Mouse (Mus musculus) lung, embryonic 15.5 days (tissue): Measurements from ENCODE around the gene Arl13a. TPM values are rescaled to one million over a fixed set of nuclear protein-coding genes. Genes with fewer than 3 reads are reported as not detected.
"Not testable (repeated sequence)": the region's sequence is repeated elsewhere in the genome, so short reads cannot be mapped to it uniquely, and the experiment has no call there.

Experiments used
- ATAC-seq: fragments of 200-750 bp; cut with Nextera tagmentation; 2 replicates; pipeline ENCODE4 v1.8.0; 2017; ENCODE audit warnings: moderate number of reproducible peaks, borderline replicate concordance; ENCODE audit not compliant: low FRiP score, low TSS enrichment; ENCODE audit errors: extremely low read depth
- H3K27ac ChIP-seq: fragments of 300-500 bp; sonication (generic); 2 replicates; pipeline ENCODE4 v1.5.1; 2015; ENCODE audit warnings: moderate library complexity, mild to moderate bottlenecking, inconsistent platforms
- H3K27me3 ChIP-seq: fragments of 300-500 bp; sonication (generic); 2 replicates; pipeline ENCODE4 v1.6.1; 2015; ENCODE audit warnings: inconsistent platforms
- H3K36me3 ChIP-seq: fragments of 300-500 bp; sonication (generic); 2 replicates; pipeline ENCODE4 v1.6.1; 2015; ENCODE audit warnings: inconsistent platforms
- H3K4me1 ChIP-seq: fragments of 300-500 bp; sonication (generic); 2 replicates; pipeline ENCODE4 v1.6.1; 2015; ENCODE audit warnings: inconsistent platforms
- H3K4me2 ChIP-seq: fragments of 300-500 bp; sonication (generic); 2 replicates; pipeline ENCODE4 v1.6.1; 2015; ENCODE audit warnings: inconsistent platforms, mild to moderate bottlenecking, moderate library complexity
- H3K4me3 ChIP-seq: fragments of 300-500 bp; sonication (generic); 2 replicates; pipeline ENCODE4 v1.5.1; 2015; ENCODE audit warnings: mild to moderate bottlenecking, inconsistent platforms
- H3K9ac ChIP-seq: fragments of 300-500 bp; sonication (generic); 2 replicates; pipeline ENCODE4 v1.6.1; 2015; ENCODE audit warnings: inconsistent platforms
- H3K9me3 ChIP-seq: fragments of 300-500 bp; sonication (generic); 2 replicates; pipeline ENCODE4 v1.6.1; 2016; ENCODE audit warnings: inconsistent platforms
- WGBS: fragments of 180-500 bp; shearing (Covaris S2); methylation state at CpG from one replicate; pipeline ENCODE4 v1.1.7; 2015; 5-methylcytosine and 5-hydroxymethylcytosine counted together
- polyA plus RNA-seq: library from polyadenylated mRNA; unstranded; fragments of >200 nt; fragmentation: Nextera tagmentation; extraction: Ambion mirVana; gene quantifications from 2 replicates; pipeline ENCODE4 v1.2.1, GENCODE M21; 2015

Gene Arl13a
- 0.09 TPM in 1 of 2 replicates, not detected in the other for polyA plus RNA-seq

GRCm38 (mm10) chrX:134187201-134187600 lies at the start of gene Arl13a:
Gene Arl13a, plus strand, starts transcription at chrX:134187501.
- H3K4me1 ChIP-seq, H3K27me3 ChIP-seq, H3K36me3 ChIP-seq, H3K9ac ChIP-seq, H3K27ac ChIP-seq, H3K9me3 ChIP-seq, H3K4me3 ChIP-seq, ATAC-seq, H3K4me2 ChIP-seq: not testable (repeated sequence)
- 88% methylated on average over 9 of the region's 9 CpGs for WGBS

- no peak for ATAC-seq
- H3K36me3 ChIP-seq, result no peaks in the 10 kb centered on the region
- H3K4me3 ChIP-seq, result no peak overlapping the region
- no peaks in the 10 kb centered on the region for H3K9me3 ChIP-seq
- WGBS, result 66% methylated on average over 6 of the region's 6 CpGs
- H3K9ac ChIP-seq, result no peak overlapping the region
- H3K4me2 ChIP-seq, result no peak overlapping the region
- no peaks in the 10 kb centered on the region for H3K27me3 ChIP-seq
- no peaks in the 10 kb centered on the region for H3K4me1 ChIP-seq
- H3K27ac ChIP-seq, result no peak overlapping the region
Measured at GRCm38 (mm10) chrX:134140024-134140423, 47.3 kb upstream of the Arl13a start.

- 64% methylated on average over 1 of the region's 1 CpGs for WGBS
- H3K36me3 ChIP-seq, result no peaks in the 10 kb centered on the region
- H3K4me2 ChIP-seq, result no peak overlapping the region
- no peaks in the 10 kb centered on the region for H3K9me3 ChIP-seq
- no peak overlapping the region for H3K9ac ChIP-seq
- no peak overlapping the region for H3K27ac ChIP-seq
- no peak for ATAC-seq
- H3K4me1 ChIP-seq, result no peaks in the 10 kb centered on the region
- no peaks in the 10 kb centered on the region for H3K27me3 ChIP-seq
- no peak overlapping the region for H3K4me3 ChIP-seq
Measured at GRCm38 (mm10) chrX:134141551-134141950, 45.8 kb upstream of the Arl13a start.

- Histone ChIP-seq H3K4me3 (no peak overlapping the region), H3K27ac (no peak overlapping the region), H3K36me3 (no peaks in the 10 kb centered on the region), H3K9me3 (no peaks in the 10 kb centered on the region), H3K27me3 (no peaks in the 10 kb centered on the region), H3K4me2 (no peak overlapping the region), H3K4me1 (no peaks in the 10 kb centered on the region), H3K9ac (no peak overlapping the region)
- no peak for ATAC-seq
- WGBS, result 69% methylated on average over 4 of the region's 4 CpGs
Measured at GRCm38 (mm10) chrX:134141986-134142385, 45.3 kb upstream of the Arl13a start.

DNA sequence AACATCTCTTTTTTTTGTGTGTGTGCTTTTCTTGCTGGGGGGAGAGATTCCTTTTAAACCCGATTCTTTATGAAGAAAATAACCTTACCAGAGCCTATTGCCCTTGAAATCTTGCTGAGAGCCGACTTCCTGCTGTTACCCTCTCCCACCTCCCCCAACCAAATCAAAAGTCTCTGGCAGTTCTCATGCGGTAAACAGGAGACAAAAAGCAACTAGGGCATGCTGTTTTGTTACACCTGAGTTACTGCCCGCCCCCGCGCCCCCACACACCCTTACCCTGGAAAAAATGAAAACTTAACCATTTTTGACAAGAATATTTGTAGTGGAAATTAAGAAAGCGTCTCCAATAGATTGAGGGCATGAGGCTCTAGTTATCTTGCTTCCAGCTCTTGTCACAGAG lies 29.1 kb upstream of the Arl13a start:
- no peaks in the 10 kb centered on the region for H3K9me3 ChIP-seq
- H3K36me3 ChIP-seq, result no peaks in the 10 kb centered on the region
- 46% methylated on average over 7 of the region's 7 CpGs for WGBS

DNA sequence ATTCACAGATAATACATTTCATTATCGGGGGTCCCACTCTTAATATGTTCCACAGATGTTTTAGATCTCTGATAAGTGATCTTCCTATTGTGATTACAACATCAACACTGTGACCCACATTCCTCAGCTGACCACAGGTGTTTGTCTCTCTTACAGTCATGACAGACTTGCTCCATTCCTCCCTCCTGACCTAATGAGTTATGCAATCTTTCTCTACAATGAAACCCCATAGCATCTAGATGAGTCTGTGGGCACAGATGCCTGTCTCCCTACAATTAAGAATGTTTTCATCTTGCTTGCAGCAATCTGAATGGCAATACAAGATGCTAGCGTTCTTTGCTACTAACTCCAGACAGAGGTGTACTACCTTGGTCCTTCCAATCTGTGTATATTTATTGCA lies 26.9 kb upstream of the Arl13a start:
- H3K4me1 ChIP-seq, result peaks cover 9% of the 10 kb centered on the region; the same call in 1 of the 2 replicates
- ATAC-seq, result no peak
- H3K27ac ChIP-seq, result no peak overlapping the region
- H3K4me2 ChIP-seq, result no peak overlapping the region
- WGBS, result 73% methylated on average over 2 of the region's 2 CpGs
- no peaks in the 10 kb centered on the region for H3K9me3 ChIP-seq
- no peaks in the 10 kb centered on the region for H3K36me3 ChIP-seq
- no peak overlapping the region for H3K9ac ChIP-seq
- no peak overlapping the region for H3K4me3 ChIP-seq
- H3K27me3 ChIP-seq, result no peaks in the 10 kb centered on the region

More for the DNA sequence above, 29.1 kb upstream of the Arl13a start:
- Histone ChIP-seq H3K27me3 (no peaks in the 10 kb centered on the region), H3K4me1 (peaks cover 9% of the 10 kb centered on the region; the same call in 1 of the 2 replicates), H3K9ac (no peak overlapping the region), H3K27ac (no peak overlapping the region), H3K4me2 (no peak overlapping the region), H3K4me3 (no peak overlapping the region)
- ATAC-seq, result no peak

- H3K27ac ChIP-seq, result no peak within 1 kb of the TSS
- WGBS, result 28% methylated on average over 16 of the region's 16 CpGs
- ATAC-seq, result peak; percentile 87
Measured at GRCm38 (mm10) chrX:134162043-134162720, 25.1 kb upstream of the Arl13a start, which contains the start of gene Xkrx. Gene Xkrx, minus strand, starts transcription at chrX:134162076.

DNA sequence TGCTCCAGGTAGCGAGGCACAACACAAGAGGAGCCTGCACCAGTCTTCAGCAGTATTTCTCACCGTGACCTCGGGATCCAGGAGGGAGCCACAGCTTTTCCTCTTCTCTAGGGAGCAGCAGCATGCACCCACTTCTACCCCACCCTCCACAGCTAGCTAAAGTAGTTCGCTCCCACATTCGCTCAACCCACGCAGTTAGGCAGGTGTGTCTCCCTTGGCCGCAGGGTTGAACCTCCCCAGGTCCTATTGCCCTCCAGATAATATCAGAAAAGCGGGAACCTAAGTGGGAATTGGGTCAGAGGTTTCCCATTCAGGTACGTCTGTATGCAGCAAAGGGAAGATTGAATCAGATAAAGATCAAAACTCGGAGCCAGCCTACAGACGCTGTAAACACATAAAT lies 24.5 kb upstream of the Arl13a start:
- Histone ChIP-seq H3K36me3 (no peaks in the 10 kb centered on the region), H3K9ac (no peak overlapping the region), H3K9me3 (no peaks in the 10 kb centered on the region), H3K27ac (no peak overlapping the region), H3K4me1 (peaks cover 9% of the 10 kb centered on the region; the same call in 1 of the 2 replicates), H3K27me3 (no peaks in the 10 kb centered on the region), H3K4me2 (peak overlapping the region; percentile 53), H3K4me3 (peak overlapping the region; percentile 24)
- 19% methylated on average over 11 of the region's 11 CpGs for WGBS
- 0 out of 2 replicates have a peak, but pooled peaks have one; percentile 17 for ATAC-seq

More at GRCm38 (mm10) chrX:134162043-134162720, 25.1 kb upstream of the Arl13a start, which contains the start of gene Xkrx:
- H3K9me3 ChIP-seq, result no peaks in the 10 kb centered on the region
- no peaks in the 10 kb centered on the region for H3K27me3 ChIP-seq
- H3K4me1 ChIP-seq, result peaks cover 9% of the 10 kb centered on the region; the same call in 1 of the 2 replicates
- H3K4me2 ChIP-seq, result peak within 1 kb of the TSS; percentile 53
- H3K4me3 ChIP-seq, result peak within 1 kb of the TSS; percentile 24
- no peak within 1 kb of the TSS for H3K9ac ChIP-seq
- H3K36me3 ChIP-seq, result no peaks in the 10 kb centered on the region

DNA sequence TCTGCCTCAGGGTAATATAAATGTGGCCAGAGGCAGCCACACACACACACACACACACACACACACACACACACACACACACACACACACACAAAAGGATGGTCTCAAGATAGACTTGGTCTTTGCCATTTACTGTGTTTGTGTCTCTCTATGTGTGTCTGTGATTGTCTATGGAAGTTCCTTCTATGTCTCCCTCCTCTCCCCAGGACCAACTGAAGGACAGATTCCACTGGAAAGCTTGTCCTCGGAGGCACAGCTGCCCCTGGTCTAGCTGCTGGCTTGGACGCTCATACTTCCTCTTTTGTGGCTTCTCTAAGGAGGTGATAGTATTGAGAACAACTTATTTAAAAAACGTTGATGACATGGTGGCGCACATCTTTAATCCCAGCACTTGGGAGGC lies 23.8 kb upstream of the Arl13a start:
- no peaks in the 10 kb centered on the region for H3K27me3 ChIP-seq
- H3K27ac ChIP-seq, result no peak overlapping the region
- peaks cover 9% of the 10 kb centered on the region; the same call in 1 of the 2 replicates for H3K4me1 ChIP-seq
- H3K9ac ChIP-seq, result no peak overlapping the region
- ATAC-seq, result no peak
- no peaks in the 10 kb centered on the region for H3K9me3 ChIP-seq
- H3K4me2 ChIP-seq, result peak overlapping the region; percentile 53
- no peak overlapping the region for H3K4me3 ChIP-seq
- WGBS, result 53% methylated on average over 4 of the region's 4 CpGs
- H3K36me3 ChIP-seq, result no peaks in the 10 kb centered on the region

DNA sequence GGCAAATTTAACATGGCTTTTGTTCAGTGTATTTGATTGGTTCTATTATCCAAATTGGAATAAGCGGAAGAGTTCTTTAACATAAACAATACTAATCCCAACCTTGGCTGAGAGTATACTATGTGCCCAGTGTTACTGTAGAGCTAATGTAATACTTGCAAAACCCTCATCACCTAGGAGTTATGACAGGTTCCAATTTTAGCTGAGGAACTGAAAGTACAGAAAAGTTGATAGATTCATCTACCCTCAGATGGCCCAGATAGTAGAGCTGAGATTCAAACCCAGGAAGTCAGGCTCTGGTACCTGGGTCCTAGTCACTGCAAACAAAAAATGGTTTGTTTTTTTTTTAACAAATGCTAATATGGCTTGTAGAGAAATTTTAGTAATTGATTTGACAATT lies 16.7 kb upstream of the Arl13a start:
- Histone ChIP-seq H3K4me2 (no peak overlapping the region), H3K4me1 (no peaks in the 10 kb centered on the region), H3K4me3 (no peak overlapping the region), H3K27me3 (no peaks in the 10 kb centered on the region), H3K36me3 (no peaks in the 10 kb centered on the region), H3K9ac (no peak overlapping the region), H3K27ac (no peak overlapping the region), H3K9me3 (no peaks in the 10 kb centered on the region)
- 97% methylated on average over 1 of the region's 1 CpGs for WGBS
- no peak for ATAC-seq

DNA sequence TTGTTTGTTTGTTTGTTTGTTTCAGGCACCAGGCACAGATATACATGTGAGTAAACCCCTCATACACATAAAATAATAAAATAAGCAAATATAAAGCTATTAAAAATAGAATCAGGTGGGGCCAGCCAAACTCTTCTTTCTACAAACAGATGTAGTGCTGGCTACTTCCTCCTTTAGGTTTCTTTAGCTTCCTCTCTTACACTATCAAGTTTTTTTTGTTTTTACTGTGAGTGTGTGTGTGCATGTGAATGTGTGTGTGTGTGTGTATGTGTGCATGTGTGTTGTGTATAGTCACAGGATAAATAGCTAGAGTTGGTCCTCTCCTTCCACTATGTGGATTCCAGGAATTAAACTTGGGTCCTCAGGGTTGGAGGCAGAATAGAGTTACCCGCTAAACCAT lies 12.6 kb upstream of the Arl13a start:
- Histone ChIP-seq H3K27me3 (no peaks in the 10 kb centered on the region), H3K9me3 (no peaks in the 10 kb centered on the region), H3K27ac (no peak overlapping the region), H3K9ac (no peak overlapping the region), H3K36me3 (no peaks in the 10 kb centered on the region), H3K4me2 (no peak overlapping the region), H3K4me3 (no peak overlapping the region), H3K4me1 (no peaks in the 10 kb centered on the region)
- ATAC-seq, result no peak
- WGBS, result 79% methylated on average over 1 of the region's 1 CpGs

DNA sequence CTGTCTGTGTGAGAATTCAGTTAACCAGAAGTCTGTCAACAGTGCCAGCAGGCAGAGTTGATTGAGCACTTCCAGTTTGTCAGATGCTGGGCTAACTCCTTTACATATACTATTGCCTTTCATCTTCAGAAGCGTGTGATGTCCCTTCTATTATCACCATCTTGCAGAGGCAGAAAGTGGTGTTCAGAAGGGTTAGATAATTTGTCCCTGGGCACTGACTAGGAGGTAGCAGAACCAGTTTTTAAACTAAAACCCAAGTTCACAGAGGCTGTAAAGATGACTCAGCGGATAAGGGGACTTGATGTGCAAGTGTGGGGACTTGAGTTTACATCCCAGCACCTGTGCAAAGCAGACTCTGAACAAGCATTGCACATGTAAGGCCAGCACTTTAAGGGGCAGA lies 21.2 kb downstream of the Arl13a start:
- Histone ChIP-seq H3K4me2 (no peak overlapping the region), H3K27ac (no peak overlapping the region), H3K27me3 (no peaks in the 10 kb centered on the region), H3K4me3 (no peak overlapping the region), H3K4me1 (no peaks in the 10 kb centered on the region), H3K9me3 (no peaks in the 10 kb centered on the region), H3K36me3 (no peaks in the 10 kb centered on the region), H3K9ac (no peak overlapping the region)
- ATAC-seq, result no peak
- 57% methylated on average over 2 of the region's 2 CpGs for WGBS
